Mouse (Mus musculus) natural killer cell, adult 2 months (primary cell): Measurements from ENCODE around the gene Dennd5a.

ENCODE experiments used
- DNase-seq, 2 experiments: peaks; one replicate each; pipeline ENCODE4 v3.0.0; 2022; ENCODE audit warnings: low spot score in 2 of 2

The Dennd5a gene

GRCm38 (mm10) chr7:109963707-109964106 lies 3.4 kb upstream of the Dennd5a start:
- DNase-seq = no peak

DNA sequence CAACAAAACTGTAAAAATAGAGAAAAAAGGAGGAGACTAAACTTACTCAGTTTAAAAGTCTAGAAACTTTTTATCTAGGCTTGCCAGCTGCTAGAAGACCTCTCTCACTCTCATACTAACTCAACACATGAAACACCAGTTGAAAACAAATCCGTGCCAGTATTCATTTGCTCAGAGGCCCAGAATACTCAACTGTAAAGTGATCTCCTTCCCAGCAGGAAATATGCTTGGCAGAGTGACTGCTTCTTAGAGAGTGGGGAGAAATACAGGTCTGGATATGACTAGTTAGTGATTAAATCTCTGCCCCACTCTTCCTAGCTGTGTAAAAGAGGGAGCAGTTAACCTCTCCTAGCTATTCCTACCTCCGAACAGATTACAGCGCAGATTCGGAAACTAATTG lies 2.3 kb upstream of the Dennd5a start:
- DNase-seq = no peak

GRCm38 (mm10) chr7:109961570-109961969 lies 1.3 kb upstream of the Dennd5a start:
- DNase-seq = no peak

DNA sequence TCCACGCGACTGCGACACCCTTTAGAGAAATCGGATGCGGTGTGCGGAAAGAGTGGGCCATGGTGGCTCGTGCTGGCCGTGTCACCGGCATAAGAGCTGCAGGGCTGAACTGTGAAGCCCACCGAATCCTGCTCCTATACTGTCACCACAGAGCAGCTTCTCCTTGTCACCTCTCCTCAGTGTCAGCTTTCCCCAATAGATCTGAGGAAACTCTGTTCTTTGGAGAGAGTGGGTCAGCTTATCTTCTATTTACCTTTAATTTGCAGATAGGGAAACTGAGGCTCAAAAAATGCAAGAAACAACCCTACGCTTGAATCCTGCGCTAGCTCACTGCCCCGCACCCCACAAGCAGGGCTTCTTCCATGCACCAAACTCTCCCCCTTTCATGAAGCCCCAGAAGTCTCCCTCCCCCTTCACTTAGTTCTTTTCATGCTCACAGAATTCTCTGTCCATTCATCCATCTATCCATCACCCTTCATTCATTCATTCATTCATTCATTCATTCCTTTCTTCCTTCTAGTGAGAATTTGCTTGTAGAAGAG lies 414 bp upstream of the Dennd5a start:
- no peak for DNase-seq

- peak; percentile 53 to 68 for DNase-seq
Measured at GRCm38 (mm10) chr7:109958843-109959715, 1.2 kb downstream of the Dennd5a start.

DNA sequence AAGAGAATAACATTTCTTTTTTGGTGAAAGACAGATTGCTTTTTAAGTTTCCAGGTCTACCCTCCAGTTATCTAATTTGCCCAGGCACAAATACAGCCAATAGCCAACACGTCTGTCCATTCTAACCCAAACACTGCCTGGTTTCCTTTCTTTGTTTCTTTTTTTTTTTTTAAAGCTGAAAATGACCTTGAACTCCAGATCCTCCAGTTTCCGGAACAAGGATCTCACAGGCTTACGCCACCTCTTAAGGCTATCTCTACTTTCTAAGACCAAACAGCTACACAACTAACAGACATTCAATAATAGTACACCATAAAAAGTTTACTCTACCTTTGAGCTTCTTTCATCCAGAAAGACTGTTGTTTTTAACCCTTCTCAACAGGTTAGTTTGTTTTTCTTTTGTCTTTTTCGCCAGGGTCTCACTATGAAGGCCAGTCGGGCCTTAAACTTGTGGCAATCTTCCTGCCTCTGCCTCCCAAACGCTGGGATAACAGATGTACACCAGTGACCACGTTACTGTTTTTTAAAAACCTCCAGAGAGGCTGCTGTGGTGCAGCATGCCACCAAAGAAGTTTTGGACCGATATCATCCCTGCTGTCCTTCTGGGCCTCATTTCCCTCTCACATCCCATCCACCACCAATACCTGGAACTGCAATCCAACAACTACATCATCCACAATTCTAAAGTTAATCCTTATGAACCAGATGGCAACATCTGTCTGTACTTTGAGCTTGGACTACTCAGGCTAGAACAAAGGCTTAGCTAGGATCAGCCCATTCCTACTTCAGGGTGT lies 2.1 kb downstream of the Dennd5a start:
- no peak for DNase-seq

- DNase-seq = no peak
Measured at GRCm38 (mm10) chr7:109954622-109955401, 5.5 kb downstream of the Dennd5a start.

DNA sequence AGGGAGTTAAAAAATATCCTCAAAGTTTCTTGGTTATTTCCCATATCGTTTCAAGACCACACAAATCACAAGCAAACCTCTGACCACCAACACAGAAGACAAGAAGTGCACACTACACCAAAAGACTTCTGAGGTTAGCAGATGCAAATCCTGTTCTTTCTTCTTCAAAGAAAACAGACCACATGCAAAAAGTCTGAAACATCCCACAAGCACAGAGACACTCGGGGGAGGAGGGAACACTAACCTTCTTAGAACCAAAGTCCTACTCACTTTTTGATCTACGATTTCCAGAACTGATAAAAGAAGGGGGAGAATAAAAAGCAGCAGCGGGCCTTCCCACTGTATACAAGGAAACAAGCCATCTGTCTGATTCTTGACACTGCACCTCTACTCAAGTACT lies 9.0 kb downstream of the Dennd5a start:
- peak; percentile 38 to 45 for DNase-seq

DNA sequence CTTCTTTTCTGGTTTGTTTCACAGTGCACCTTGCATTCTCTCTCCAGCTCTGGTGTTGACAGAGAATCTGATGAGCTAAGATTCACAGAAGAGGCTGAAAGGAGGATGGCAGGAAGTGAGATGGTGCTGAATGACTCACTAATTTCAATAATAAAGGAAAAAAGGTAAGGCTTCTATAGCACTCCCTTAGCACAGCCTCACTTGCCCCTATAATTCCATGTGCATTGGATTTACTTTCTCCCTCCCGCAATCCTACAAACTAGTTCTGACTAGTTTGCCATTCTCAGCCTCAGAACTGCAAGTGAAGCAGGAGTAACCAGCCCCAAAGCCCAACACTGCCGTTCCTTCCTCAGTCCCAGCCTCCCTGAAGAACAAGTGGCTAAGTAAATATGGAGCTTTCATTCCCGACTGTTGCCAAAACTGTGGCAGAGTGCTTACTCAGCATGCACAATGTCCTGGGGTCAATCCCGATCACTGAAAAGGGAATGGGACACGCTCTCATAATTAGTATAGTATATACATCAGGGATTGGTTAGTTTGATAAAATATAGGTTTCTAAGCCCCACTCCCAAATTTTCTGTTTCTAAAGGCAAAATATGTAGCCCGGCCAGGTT lies 15.7 kb downstream of the Dennd5a start:
- no peak for DNase-seq

- DNase-seq = no peak
Measured at GRCm38 (mm10) chr7:109929628-109930027, 30.6 kb downstream of the Dennd5a start.

GRCm38 (mm10) chr7:109928365-109928764 lies 31.9 kb downstream of the Dennd5a start:
- no peak for DNase-seq

DNA sequence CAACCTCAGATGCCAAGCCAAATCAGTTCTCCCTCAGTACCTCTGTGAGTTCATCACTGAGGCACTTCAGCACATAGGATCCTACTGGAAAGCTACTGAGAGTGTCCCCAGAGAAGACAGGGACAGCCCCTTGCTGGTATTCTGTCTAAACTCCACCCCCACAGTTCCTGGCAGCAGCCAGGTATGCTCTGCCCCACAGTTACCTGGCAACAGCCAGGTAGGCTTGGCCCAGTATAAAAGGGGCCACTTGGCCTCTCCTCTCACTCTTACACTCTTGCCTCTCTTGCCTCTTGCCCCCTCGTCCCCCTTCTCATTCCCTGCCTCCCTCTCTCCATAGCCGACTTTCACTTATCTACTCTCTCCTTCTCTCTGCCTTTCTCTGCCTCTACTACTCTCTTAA lies 35.3 kb downstream of the Dennd5a start:
- no peak for DNase-seq

- no peak for DNase-seq
Measured at GRCm38 (mm10) chr7:109922889-109923288, 37.4 kb downstream of the Dennd5a start.

- DNase-seq = no peak
Measured at GRCm38 (mm10) chr7:109906165-109906564, 54.1 kb downstream of the Dennd5a start.

GRCm38 (mm10) chr7:109900921-109901320 lies 59.3 kb downstream of the Dennd5a start:
- peak in 1 of 2 experiments; percentile 46 for DNase-seq

- no peak for DNase-seq
Measured at GRCm38 (mm10) chr7:109898911-109899310, 61.4 kb downstream of the Dennd5a start.

DNA sequence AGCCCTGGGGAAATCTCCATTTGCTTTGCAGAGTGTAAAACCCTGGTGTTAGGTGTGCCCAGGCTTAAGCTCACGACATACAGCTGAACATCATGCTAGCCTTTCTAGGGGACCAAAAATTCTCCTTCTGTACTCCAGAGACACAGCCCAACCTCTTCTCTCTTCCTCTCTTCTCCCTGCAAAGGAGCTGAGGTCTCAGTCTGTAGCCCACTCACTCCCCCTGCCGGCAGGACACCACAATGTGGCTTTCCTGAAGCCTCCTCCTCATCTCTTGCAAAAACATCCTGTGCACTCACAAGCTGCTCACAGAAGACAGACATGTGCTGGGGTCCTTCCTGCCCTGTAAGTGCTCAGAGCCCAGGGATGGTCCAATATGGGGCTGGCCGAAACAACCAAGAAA lies 67.7 kb downstream of the Dennd5a start:
- peak in 1 of 2 experiments; percentile 28 for DNase-seq

- no peak for DNase-seq
Measured at GRCm38 (mm10) chr7:109891786-109892185, 68.5 kb downstream of the Dennd5a start.

DNA sequence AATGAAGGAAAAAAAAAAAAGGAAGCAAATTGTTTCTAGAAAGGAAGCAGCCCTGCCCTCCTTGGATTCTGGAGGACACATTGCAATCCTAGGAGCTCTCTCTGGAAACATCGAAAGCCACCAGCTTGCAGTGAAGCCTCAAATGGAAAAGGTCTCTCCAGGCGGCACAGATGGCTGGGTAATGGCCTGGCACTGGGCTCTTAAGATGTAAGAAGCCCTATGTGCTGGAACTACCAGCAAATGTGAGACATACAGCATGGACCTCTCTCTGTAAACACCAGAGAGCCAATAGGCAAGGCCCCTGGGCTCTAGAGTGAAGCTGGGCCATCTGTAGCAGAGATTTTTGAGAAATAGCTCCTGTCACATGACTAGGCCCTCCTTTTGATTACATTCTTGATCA lies 70.0 kb downstream of the Dennd5a start:
- DNase-seq = no peak

GRCm38 (mm10) chr7:109889300-109889699 lies 71.0 kb downstream of the Dennd5a start:
- DNase-seq = no peak

- no peak for DNase-seq
Measured at GRCm38 (mm10) chr7:109886249-109886648, 74.0 kb downstream of the Dennd5a start.
